Mouse (Mus musculus) spleen, adult 2 months (tissue): ENCODE measurements around the gene Zfp324.

Experiments used
- CTCF ChIP-seq: fragments of 200-500 bp; IDR thresholded peaks from 2 replicates; pipeline ENCODE4 v1.5.1; 2011; ENCODE audit warnings: mild to moderate bottlenecking, inconsistent platforms; ENCODE audit not compliant: insufficient read depth, insufficient read length, insufficient replicate concordance; ENCODE audit errors: extremely low read depth
- POLR2A ChIP-seq: fragments of 200-500 bp; IDR thresholded peaks from 2 replicates; pipeline ENCODE4 v1.6.1; 2011; ENCODE audit warnings: low read depth, low read length, inconsistent platforms

DNA sequence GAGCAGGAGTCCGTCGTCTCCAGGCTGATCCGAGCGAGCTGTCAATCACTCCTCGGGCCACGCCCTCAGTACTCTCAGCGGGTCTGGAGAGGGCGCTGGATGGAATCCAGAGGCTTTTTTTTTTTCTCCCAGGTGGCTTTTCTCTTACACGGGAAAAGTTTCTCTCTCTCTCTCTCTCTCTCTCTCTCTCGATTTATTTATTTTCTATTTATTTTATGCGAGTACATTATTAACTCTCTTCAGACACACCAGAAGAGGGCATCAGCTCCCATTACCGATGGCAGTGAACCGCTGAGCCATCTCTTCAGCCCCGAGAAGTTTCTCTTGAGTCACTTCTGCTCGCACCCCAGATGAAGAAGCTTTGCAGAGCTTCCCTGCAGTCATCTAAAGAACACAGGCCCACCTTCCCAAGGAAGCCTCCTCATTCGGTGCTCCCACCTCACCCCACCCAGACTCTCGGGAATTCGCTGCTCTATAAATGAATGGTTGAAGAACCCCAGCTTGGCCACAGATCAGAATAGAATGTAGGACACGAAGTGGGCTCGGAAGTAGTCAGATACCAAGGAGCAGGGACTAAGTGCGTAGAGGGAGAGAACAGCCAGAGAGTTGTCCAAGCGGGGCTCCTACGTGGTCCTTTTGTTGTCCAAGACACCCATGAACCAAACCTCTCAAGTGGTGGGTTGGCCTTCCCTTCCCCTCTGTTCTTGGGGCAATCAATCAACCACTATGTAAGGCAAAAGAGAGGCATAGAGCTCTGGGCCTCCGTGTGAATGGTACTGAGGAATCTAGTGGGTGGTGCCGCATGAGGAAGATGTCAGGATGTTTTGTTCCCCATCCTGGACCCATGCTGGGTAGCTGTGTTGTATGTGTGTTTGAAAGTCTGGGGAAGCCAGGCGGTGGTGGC lies 44.6 kb downstream of the Zfp324 start, which contains the start of gene Zbtb45:
- no peak for TF ChIP-seq CTCF
- TF ChIP-seq POLR2A = no peak
